In the genomic region with DNA sequence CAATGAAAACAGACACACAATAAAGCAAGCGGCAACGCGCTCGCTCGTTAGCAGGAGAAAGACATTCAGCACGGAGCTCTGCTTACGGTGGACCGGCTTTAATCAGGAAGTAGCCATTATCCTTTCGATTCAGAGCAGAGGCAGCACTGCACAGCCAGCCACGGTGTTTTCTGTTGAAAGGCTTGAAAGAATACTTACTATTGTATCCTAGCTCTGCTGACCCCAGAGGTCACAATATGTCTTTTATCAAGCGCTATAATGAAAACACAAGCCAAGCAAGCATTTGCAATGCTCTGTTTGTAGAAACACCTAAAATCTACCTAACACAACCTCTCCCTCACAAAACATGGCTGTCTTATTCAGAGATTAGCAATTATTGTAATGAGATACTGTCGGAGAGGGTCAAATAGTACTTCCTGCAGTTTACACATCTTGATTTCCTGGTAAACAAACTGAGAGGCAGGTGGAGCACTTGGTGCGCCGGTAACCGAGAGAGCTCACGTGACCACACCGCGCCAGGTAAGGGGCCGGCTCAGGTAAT, we compare ENCODE assay signal across 8 mouse cellular contexts.
DNase-seq lines count a peak whose midpoint lies in the region; ATAC-seq and TF ChIP-seq lines count a peak whose summit lies in the region.

No protein-coding gene starts in this region.

- no peaks in the 10 kb centered on the region for H3K27me3 ChIP-seq in heart, adult 2 months (ENCODE audit: control insufficient read depth, insufficient read depth, low read length)
- H3K27me3 ChIP-seq in limb, embryonic 13.5 days = no peaks in the 10 kb centered on the region
- no peaks in the 10 kb centered on the region for H3K27me3 ChIP-seq in midbrain, embryonic 12.5 days
- H3K27me3 ChIP-seq in stomach, embryonic 15.5 days (replicated peaks) = no peaks in the 10 kb centered on the region

- no peak for TF ChIP-seq EP300 in heart, adult 2 months (IDR thresholded peaks at IDR 0.05; ENCODE audit: insufficient read depth, low read depth, low read length)

- H3K9me3 ChIP-seq in limb, embryonic 13.5 days = no peaks in the 10 kb centered on the region
- H3K9me3 ChIP-seq in midbrain, embryonic 12.5 days = no peaks in the 10 kb centered on the region
- no peaks in the 10 kb centered on the region for H3K9me3 ChIP-seq in stomach, embryonic 15.5 days

- WGBS in heart, adult 2 months = 15% methylated on average over 19 of the region's 19 CpGs
- WGBS in limb, embryonic 13.5 days = 11% methylated on average over 19 of the region's 19 CpGs
- 6% methylated on average over 19 of the region's 19 CpGs for WGBS in midbrain, embryonic 12.5 days
- WGBS in stomach, embryonic 15.5 days = 18% methylated on average over 19 of the region's 19 CpGs

- TF ChIP-seq CTCF in heart, adult 2 months (IDR thresholded peaks at IDR 0.05) = no peak

- no peaks in the 10 kb centered on the region; the same call in 1 of the 2 replicates for H3K36me3 ChIP-seq in heart, adult 2 months (ENCODE audit: control insufficient read depth, insufficient read depth, low read length)
- 0 out of 2 replicates have a peak, but pooled peaks cover 5% of the 10 kb centered on the region for H3K36me3 ChIP-seq in limb, embryonic 13.5 days
- no peaks in the 10 kb centered on the region for H3K36me3 ChIP-seq in midbrain, embryonic 12.5 days
- no peaks in the 10 kb centered on the region for H3K36me3 ChIP-seq in stomach, embryonic 15.5 days

- peak overlapping the region; percentile 57 for H3K4me3 ChIP-seq in heart, adult 2 months
- peak overlapping the region; percentile 33 for H3K4me3 ChIP-seq in limb, embryonic 13.5 days
- peak overlapping the region; percentile 34 for H3K4me3 ChIP-seq in midbrain, embryonic 12.5 days
- peak overlapping the region; percentile 40 for H3K4me3 ChIP-seq in stomach, embryonic 15.5 days (replicated peaks)

- peak overlapping the region; percentile 62 for H3K4me2 ChIP-seq in limb, embryonic 13.5 days (replicated peaks)
- H3K4me2 ChIP-seq in midbrain, embryonic 12.5 days (replicated peaks) = peak overlapping the region; percentile 54
- peak overlapping the region; percentile 51 for H3K4me2 ChIP-seq in stomach, embryonic 15.5 days

- TF ChIP-seq POLR2A in heart, adult 2 months (IDR thresholded peaks at IDR 0.05; ENCODE audit: insufficient read depth, low read depth, low read length) = no peak

- peaks cover 10% of the 10 kb centered on the region for H3K79me2 ChIP-seq in heart, adult 2 months (replicated peaks; ENCODE audit: control insufficient read depth, insufficient read depth, low read length)

- intact Hi-C loops in heart, adult 2 months (cut with DNase I) = loop anchor here (2.0 to 10.0 kb wide), 4 partner anchors 40 to 170 kb away; partner anchors contain the start of genes Baz2b and March7

- H3K27ac ChIP-seq in heart, adult 2 months = peak overlapping the region; percentile 75
- no peak overlapping the region for H3K27ac ChIP-seq in limb, embryonic 13.5 days
- peak overlapping the region; percentile 84 for H3K27ac ChIP-seq in midbrain, embryonic 12.5 days (replicated peaks)
- peak overlapping the region; percentile 78 for H3K27ac ChIP-seq in stomach, embryonic 15.5 days

- H3K4me1 ChIP-seq in heart, adult 2 months (ENCODE audit: control insufficient read depth, insufficient read depth, low read length) = peaks cover 2% of the 10 kb centered on the region
- H3K4me1 ChIP-seq in limb, embryonic 13.5 days = peaks cover 7% of the 10 kb centered on the region
- H3K4me1 ChIP-seq in midbrain, embryonic 12.5 days = peaks cover 10% of the 10 kb centered on the region
- 0 out of 2 replicates have a peak, but pooled peaks cover 3% of the 10 kb centered on the region for H3K4me1 ChIP-seq in stomach, embryonic 15.5 days

- ATAC-seq in limb, embryonic 13.5 days (ENCODE audit: low FRiP score, low read depth) = no peak
- peak; percentile 78; the same call in 1 of the 2 replicates for ATAC-seq in midbrain, embryonic 12.5 days (ENCODE audit: low FRiP score, low read depth)
- peak; percentile 73 for ATAC-seq in stomach, embryonic 15.5 days (ENCODE audit: insufficient read depth, low FRiP score, low read depth)

- DNase-seq in urinary bladder, postnatal 25 days (ENCODE audit: low spot score) = peak; percentile 29
- no peak for DNase-seq in urinary bladder, postnatal 4 days (ENCODE audit: low spot score in 2 of 2)
- peak; percentile 49 to 67 for DNase-seq in cerebellum, postnatal 36 days
- peak; percentile 45 to 48 for DNase-seq in heart, adult 2 months
- peak; percentile 46 for DNase-seq in kidney, adult 11 months

- peak overlapping the region; percentile 30; the same call in 1 of the 2 replicates for H3K9ac ChIP-seq in heart, adult 2 months (ENCODE audit: low read depth, low read length)
- peak overlapping the region; percentile 8; the same call in 1 of the 2 replicates for H3K9ac ChIP-seq in limb, embryonic 13.5 days
- peak overlapping the region; percentile 44; the same call in 1 of the 2 replicates for H3K9ac ChIP-seq in midbrain, embryonic 12.5 days (replicated peaks)
- H3K9ac ChIP-seq in stomach, embryonic 15.5 days = 0 out of 2 replicates have a peak overlapping the region, but pooled peaks have one; percentile 4

Comparison
In these comparisons a context has a peak if more than half of its experiments do, and no peak if none do; other contexts are left out.
1. DNase-seq: peak in urinary bladder, postnatal 25 days (single experiment), cerebellum, postnatal 36 days (2 of 2), heart, adult 2 months (2 of 2) and kidney, adult 11 months (single experiment); none in urinary bladder, postnatal 4 days (0 of 2).
2. Peak in every context shown above with its lines, with median percentiles within 50 percentile points of each other: H3K4me3 ChIP-seq, H3K9ac ChIP-seq and H3K4me2 ChIP-seq.